Mouse (Mus musculus) macrophage (primary cell): ENCODE data around the gene Lpar5. TPM values are rescaled to one million over a fixed set of nuclear protein-coding genes. Genes with fewer than 3 reads are reported as not detected.
A peak's percentile ranks its signal among the peaks of the same experiment; 100 is the strongest.

Source experiments
- H3K27ac ChIP-seq: fragments of 350-480 bp; formaldehyde crosslinking; 2 replicates; pipeline ENCODE4 v1.9.0; 2021
- H3K36me3 ChIP-seq: fragments of 350-480 bp; formaldehyde crosslinking; 2 replicates; pipeline ENCODE4 v1.9.0; 2021; ENCODE audit errors: inconsistent target
- H3K4me3 ChIP-seq: fragments of 350-480 bp; formaldehyde crosslinking; 2 replicates; pipeline ENCODE4 v1.9.0; 2021; ENCODE audit errors: inconsistent target
- H3K79me2 ChIP-seq: fragments of 350-480 bp; formaldehyde crosslinking; 2 replicates; pipeline ENCODE4 v1.9.0; 2021; ENCODE audit errors: inconsistent target
- WGBS: methylation state at CpG from one replicate; pipeline ENCODE4 v1.1.7; 2026; ENCODE audit warnings: inconsistent platforms; ENCODE audit not compliant: missing documents; 5-methylcytosine and 5-hydroxymethylcytosine counted together
- polyA plus RNA-seq: library from polyadenylated mRNA; stranded (reverse); fragments of 250-400 nt; gene quantifications from 3 replicates; pipeline ENCODE4 v1.2.4, GENCODE M21; 2018; ENCODE audit warnings: inconsistent platforms

Gene Lpar5
- polyA plus RNA-seq, 1 experiment from 2014 or later, result 28.0 TPM

DNA sequence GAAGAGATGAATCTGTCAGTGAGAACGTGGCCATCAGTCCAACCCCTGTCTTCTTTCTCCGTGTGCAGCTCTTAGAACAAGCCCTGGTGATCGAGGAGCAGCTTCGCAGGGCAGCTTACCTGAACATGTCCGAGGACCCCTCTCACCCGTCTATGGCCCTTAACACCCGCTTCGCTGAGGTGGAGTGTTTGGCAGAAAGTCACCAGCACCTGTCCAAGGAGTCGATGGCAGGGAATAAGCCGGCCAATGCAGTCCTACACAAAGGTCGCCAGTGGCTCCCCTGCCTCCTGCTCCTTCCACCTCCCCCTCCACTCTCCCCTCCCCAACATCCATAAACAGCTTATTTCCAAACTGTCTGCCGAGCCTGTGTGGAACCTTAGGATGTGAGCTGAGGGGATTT lies 61.0 kb downstream of the Lpar5 start:
- Histone ChIP-seq H3K4me3 (no peak overlapping the region), H3K36me3 (peaks cover 48% of the 10 kb centered on the region), H3K27ac (no peak overlapping the region), H3K79me2 (peaks cover 20% of the 10 kb centered on the region)
- 96% methylated on average over 8 of the region's 12 CpGs for WGBS

GRCm38 (mm10) chr6:125129710-125130402 lies 62.1 kb downstream of the Lpar5 start:
- 87% methylated on average over 20 of the region's 20 CpGs for WGBS
- peaks cover 32% of the 10 kb centered on the region for H3K79me2 ChIP-seq

DNA sequence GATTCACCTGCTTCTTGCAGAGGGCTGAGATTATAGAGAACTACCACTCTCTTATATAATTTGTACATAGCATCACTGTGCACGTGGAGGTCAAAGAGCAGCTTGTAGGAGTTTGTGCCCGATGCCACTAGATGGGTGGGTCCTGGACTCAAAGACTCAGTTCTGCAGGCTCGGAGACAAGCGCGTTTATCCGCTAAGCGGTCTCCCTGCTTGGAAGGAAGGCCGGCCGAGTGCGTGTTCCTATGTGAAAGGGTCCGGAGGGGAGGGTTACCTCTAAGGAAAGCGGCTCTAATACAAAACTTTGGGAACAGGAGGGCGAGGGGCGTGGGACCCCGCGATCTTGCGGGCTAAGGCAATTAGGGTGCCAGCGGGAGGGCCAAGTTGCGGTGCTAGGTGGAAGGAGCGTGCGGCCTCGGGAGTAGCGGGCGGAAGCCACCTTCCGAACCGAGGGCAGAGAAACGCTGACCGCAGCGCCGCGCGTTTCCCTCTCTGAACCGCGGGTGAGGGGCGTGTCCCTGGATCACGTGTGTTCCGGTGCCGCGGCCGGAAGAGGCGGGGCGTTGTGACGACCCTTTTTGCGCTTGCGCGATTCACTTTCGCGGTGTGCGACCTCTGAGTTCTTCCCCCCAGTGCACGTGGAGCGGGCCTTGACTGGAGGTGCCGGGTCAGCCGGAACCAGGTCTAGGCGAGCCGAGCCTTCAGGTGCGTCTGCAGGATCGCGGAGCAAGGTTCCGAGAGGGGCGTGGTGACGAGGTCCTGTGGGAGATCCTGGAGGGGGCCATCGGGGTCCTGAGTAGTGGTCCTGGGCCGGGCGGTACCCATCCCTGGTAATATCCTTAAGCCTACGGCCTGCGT lies 63.8 kb downstream of the Lpar5 start, which contains the start of gene Nop2:
Gene Nop2 (plus strand): TSS at position 608 of the 855 bp plus-strand sequence.
- peaks cover 32% of the 10 kb centered on the region for H3K79me2 ChIP-seq
- H3K36me3 ChIP-seq, result peaks cover 39% of the 10 kb centered on the region
- peak within 1 kb of the TSS; percentile 80 for H3K27ac ChIP-seq
- WGBS, result 2% methylated on average over 66 of the region's 66 CpGs
- H3K4me3 ChIP-seq, result peak within 1 kb of the TSS; percentile 92

More at GRCm38 (mm10) chr6:125129710-125130402, 62.1 kb downstream of the Lpar5 start:
- Histone ChIP-seq H3K36me3 (peaks cover 44% of the 10 kb centered on the region), H3K27ac (no peak overlapping the region), H3K4me3 (no peak overlapping the region)

Other genes with a start within 250 kb of the Lpar5 start
- gene Usp5, start 238.4 kb upstream of the Lpar5 start, polyA plus RNA-seq, result 61.4 to 91.7 TPM (median 71.1 TPM) in 3 replicates
- gene Cdca3, start 238.4 kb upstream of the Lpar5 start, polyA plus RNA-seq, result 3.2 to 22.0 TPM (median 8.6 TPM) in 3 replicates
- gene Gnb3, start 227.6 kb upstream of the Lpar5 start, polyA plus RNA-seq, result 0.27 TPM in 1 of 3 replicates, not detected in the others
- gene P3h3, start 210.2 kb upstream of the Lpar5 start, polyA plus RNA-seq, result 9.8 to 27.6 TPM (median 12.3 TPM) in 3 replicates
- gene Gpr162, start 203.9 kb upstream of the Lpar5 start, polyA plus RNA-seq, result 20.0 to 195 TPM (median 70.2 TPM) in 3 replicates
- gene Cd4, start 179.7 kb upstream of the Lpar5 start, polyA plus RNA-seq, result 49.3 to 211 TPM (median 83.5 TPM) in 3 replicates
- 1.5 to 1.8 TPM (median 1.5 TPM) in 3 replicates for gene Lag3, start 156.2 kb upstream of the Lpar5 start, polyA plus RNA-seq
- gene Ptms, start 147.8 kb upstream of the Lpar5 start, polyA plus RNA-seq, result 540 to 1,227 TPM (median 1,212 TPM) in 3 replicates
- gene Mlf2, start 136.5 kb upstream of the Lpar5 start, polyA plus RNA-seq, result 179 to 203 TPM (median 199 TPM) in 3 replicates
- gene Cops7a, start 102.4 kb upstream of the Lpar5 start, polyA plus RNA-seq, result 42.8 to 68.7 TPM (median 51.4 TPM) in 3 replicates
- 10.8 to 32.4 TPM (median 17.5 TPM) in 3 replicates for gene Pianp, start 71.2 kb upstream of the Lpar5 start, polyA plus RNA-seq
- 35.4 to 57.8 TPM (median 41.9 TPM) in 3 replicates for gene Zfp384, start 58.8 kb upstream of the Lpar5 start, polyA plus RNA-seq
- gene Ing4, start 28.2 kb upstream of the Lpar5 start, polyA plus RNA-seq, result 40.7 to 67.3 TPM (median 57.5 TPM) in 3 replicates
- gene Acrbp, start 18.2 kb upstream of the Lpar5 start, polyA plus RNA-seq, result 1.4 to 5.9 TPM (median 3.2 TPM) in 3 replicates
- gene Chd4, start 28.1 kb downstream of the Lpar5 start, polyA plus RNA-seq, result 102 to 280 TPM (median 126 TPM) in 3 replicates
- 15.3 to 47.0 TPM (median 23.8 TPM) in 3 replicates for gene Nop2, start 64.0 kb downstream of the Lpar5 start, polyA plus RNA-seq
- 14.3 to 29.7 TPM (median 18.2 TPM) in 3 replicates for gene Iffo1, start 77.3 kb downstream of the Lpar5 start, polyA plus RNA-seq
- gene Gapdh, start 98.5 kb downstream of the Lpar5 start, polyA plus RNA-seq, result 1,249 to 2,484 TPM (median 2,323 TPM) in 3 replicates
- gene Ncapd2, start 123.8 kb downstream of the Lpar5 start, polyA plus RNA-seq, result 6.0 to 12.7 TPM (median 10.3 TPM) in 3 replicates
- 32.5 to 47.9 TPM (median 40.8 TPM) in 3 replicates for gene Mrpl51, start 123.9 kb downstream of the Lpar5 start, polyA plus RNA-seq
- 4.9 to 8.4 TPM (median 6.3 TPM) in 3 replicates for gene Vamp1, start 147.6 kb downstream of the Lpar5 start, polyA plus RNA-seq
- 11.1 to 31.4 TPM (median 11.5 TPM) in 3 replicates for gene Tapbpl, start 163.9 kb downstream of the Lpar5 start, polyA plus RNA-seq
- gene Cd27, start 169.1 kb downstream of the Lpar5 start, polyA plus RNA-seq, result not detected in 3 replicates
- gene Tuba3a, start 218.1 kb downstream of the Lpar5 start, polyA plus RNA-seq, result not detected in 3 replicates
- gene Ltbr, start 246.0 kb downstream of the Lpar5 start, polyA plus RNA-seq, result 54.9 to 70.4 TPM (median 60.9 TPM) in 3 replicates